9 mouse cellular contexts compared by ENCODE assay signal in genomic region chr17:71811070-71811469, GRCm38 (mm10). TPM values are rescaled to one million over a fixed set of nuclear protein-coding genes. Genes with fewer than 3 reads are reported as not detected.
DNase-seq lines count a peak whose midpoint lies in the region; ATAC-seq and TF ChIP-seq lines count a peak whose summit lies in the region.
"Had no signal": no experiment of that assay in that cellular context is flagged by ENCODE, and none has a peak within 500 bp of the region (broad histone marks: within the 10 kb centered on the region; RNA-seq: fewer than 3 reads in every experiment).

No protein-coding gene starts in this region.

- no peak overlapping the region for H3K27ac ChIP-seq in midbrain, postnatal 0 days (ENCODE audit: low read depth, low read length)
- no peak overlapping the region for H3K27ac ChIP-seq in midbrain, embryonic 10.5 days (replicated peaks)
- H3K27ac ChIP-seq in heart, postnatal 0 days (ENCODE audit: low read depth): peak overlapping the region; percentile 63

- H3K4me1 ChIP-seq in midbrain, postnatal 0 days (ENCODE audit: insufficient read depth, low read length): no peaks in the 10 kb centered on the region
- no peaks in the 10 kb centered on the region for H3K4me1 ChIP-seq in midbrain, embryonic 10.5 days
- H3K4me1 ChIP-seq in heart, postnatal 0 days (ENCODE audit: control insufficient read depth, insufficient read depth): peaks cover 26% of the 10 kb centered on the region

- TF ChIP-seq CTCF in midbrain, postnatal 0 days (IDR thresholded peaks at IDR 0.05): no peak
- TF ChIP-seq CTCF in heart, postnatal 0 days (IDR thresholded peaks at IDR 0.05; ENCODE audit: low read depth): no peak

- H3K27me3 ChIP-seq in midbrain, postnatal 0 days (ENCODE audit: insufficient read depth, low read length): no peaks in the 10 kb centered on the region
- no peaks in the 10 kb centered on the region for H3K27me3 ChIP-seq in midbrain, embryonic 10.5 days (ENCODE audit: low read depth, poor library complexity, severe bottlenecking)
- no peaks in the 10 kb centered on the region for H3K27me3 ChIP-seq in heart, postnatal 0 days (ENCODE audit: control insufficient read depth, insufficient read depth, low read length)

- H3K36me3 ChIP-seq in midbrain, postnatal 0 days (ENCODE audit: insufficient read depth, low read length): peaks cover 27% of the 10 kb centered on the region
- peaks cover 51% of the 10 kb centered on the region for H3K36me3 ChIP-seq in midbrain, embryonic 10.5 days
- peaks cover 7% of the 10 kb centered on the region for H3K36me3 ChIP-seq in heart, postnatal 0 days (replicated peaks; ENCODE audit: control insufficient read depth, insufficient read depth, low read length)

- 64% methylated on average over 8 of the region's 8 CpGs for WGBS in midbrain, postnatal 0 days
- 87% methylated on average over 8 of the region's 8 CpGs for WGBS in midbrain, embryonic 10.5 days
- 8% methylated on average over 8 of the region's 8 CpGs for WGBS in heart, postnatal 0 days

- no peak for ATAC-seq in midbrain, postnatal 0 days (ENCODE audit: low FRiP score)
- ATAC-seq in heart, postnatal 0 days (ENCODE audit: insufficient read depth, low read depth): peak; percentile 90

- H3K9ac ChIP-seq in midbrain, postnatal 0 days (replicated peaks; ENCODE audit: low read length, poor library complexity, severe bottlenecking): no peak overlapping the region
- H3K9ac ChIP-seq in heart, postnatal 0 days (replicated peaks; ENCODE audit: low read depth, low read length): no peak overlapping the region

- no peaks in the 10 kb centered on the region for H3K9me3 ChIP-seq in midbrain, postnatal 0 days (ENCODE audit: low read length)
- H3K9me3 ChIP-seq in midbrain, embryonic 10.5 days (replicated peaks): no peaks in the 10 kb centered on the region
- H3K9me3 ChIP-seq in heart, postnatal 0 days (replicated peaks; ENCODE audit: control insufficient read depth, low read length): no peaks in the 10 kb centered on the region

- H3K4me3 ChIP-seq in midbrain, postnatal 0 days (ENCODE audit: low read depth, low read length): no peak overlapping the region
- H3K4me3 ChIP-seq in midbrain, embryonic 10.5 days: no peak overlapping the region
- H3K4me3 ChIP-seq in heart, postnatal 0 days (ENCODE audit: low read depth, low read length): no peak overlapping the region

- no peak overlapping the region for H3K4me2 ChIP-seq in midbrain, postnatal 0 days (ENCODE audit: low read depth, low read length, poor library complexity, severe bottlenecking)
- peak overlapping the region; percentile 5; the same call in 1 of the 2 replicates for H3K4me2 ChIP-seq in heart, postnatal 0 days (ENCODE audit: low read depth, low read length)

- DNase-seq in heart, adult 11 months: peak; percentile 90
- no peak for DNase-seq in heart, adult 8-10 months (ENCODE audit: low spot score)
- peak; percentile 46 for DNase-seq in midbrain, postnatal 0 days (ENCODE audit: low spot score)
- DNase-seq in midbrain, embryonic 10.5 days (ENCODE audit: low spot score): no peak
- peak; percentile 80 for DNase-seq in heart, postnatal 0 days (ENCODE audit: low spot score)
- peak; percentile 71 for DNase-seq in skeletal muscle tissue, adult 2 months (ENCODE audit: low read depth, low spot score)
- DNase-seq in thymus, adult 18-20 months: no peak
- no peak for DNase-seq in gastrocnemius, postnatal 25 days
- DNase-seq: liver had no signal

- peak; percentile 53; the same call in 1 of the 2 replicates for TF ChIP-seq EP300 in heart, postnatal 0 days (IDR thresholded peaks at IDR 0.05; ENCODE audit: low read depth)

RNA-seq across cellular contexts. Expression of gene Clip4, which starts 42.8 kb away (rescaled TPM):
- total RNA-seq in heart, adult 8-10 months (2022): 100 to 1,000 TPM; 268 to 296 (median 280) TPM
- total RNA-seq in midbrain, postnatal 0 days (2014; rRNA removed): 15.8 and 28.4 TPM in 2 replicates
- polyA plus RNA-seq in midbrain, postnatal 0 days (2015; fragmentation: Nextera tagmentation; extraction: Ambion mirVana): 16.4 and 16.9 TPM in 2 replicates
- 4.4 and 4.5 TPM in 2 replicates for polyA plus RNA-seq in midbrain, embryonic 10.5 days (2016; fragmentation: Nextera tagmentation; extraction: Ambion mirVana)
- 34.3 and 49.9 TPM in 2 replicates for total RNA-seq in heart, postnatal 0 days (2014; rRNA removed; ENCODE audit: low replicate concordance)
- 43.4 and 51.2 TPM in 2 replicates for polyA plus RNA-seq in heart, postnatal 0 days (2015; fragmentation: Nextera tagmentation; extraction: Ambion mirVana)
- total RNA-seq in gastrocnemius, postnatal 25 days (2021): 100 to 1,000 TPM; 116 to 121 TPM

RNA-seq across cellular contexts. Expression of gene Pcare, which starts 58.4 kb away (rescaled TPM):
- total RNA-seq in heart, adult 8-10 months (2022): 1 to 10 TPM in 1 of 4 experiments, under 1 TPM in 3; 0.34 to 1.2 (median 0.61) TPM
- 0.11 TPM in 1 of 2 replicates, not detected in the other for total RNA-seq in midbrain, postnatal 0 days (2014; rRNA removed)
- polyA plus RNA-seq in midbrain, postnatal 0 days (2015; fragmentation: Nextera tagmentation; extraction: Ambion mirVana): not detected in 2 replicates
- not detected in 2 replicates for polyA plus RNA-seq in midbrain, embryonic 10.5 days (2016; fragmentation: Nextera tagmentation; extraction: Ambion mirVana)
- not detected in 2 replicates for total RNA-seq in heart, postnatal 0 days (2014; rRNA removed; ENCODE audit: low replicate concordance)
- 0.03 TPM in 1 of 2 replicates, not detected in the other for polyA plus RNA-seq in heart, postnatal 0 days (2015; fragmentation: Nextera tagmentation; extraction: Ambion mirVana)
- total RNA-seq in gastrocnemius, postnatal 25 days (2021): under 1 TPM in 1 of 2 experiments, not detected in 1; 0.16 TPM

Comparison
In these comparisons a context has a peak if more than half of its experiments do, and no peak if none do; other contexts are left out.
1. DNase-seq: peak in heart, adult 11 months (single experiment), midbrain, postnatal 0 days (single experiment), heart, postnatal 0 days (single experiment) and skeletal muscle tissue, adult 2 months (single experiment); none in heart, adult 8-10 months (single experiment), midbrain, embryonic 10.5 days (single experiment), thymus, adult 18-20 months (0 of 2) and gastrocnemius, postnatal 25 days (single experiment).